Mouse (Mus musculus) thymus, adult 2 months (tissue): Measurements from ENCODE around the gene Myo1a.

ENCODE experiments used
- CTCF ChIP-seq: fragments of 200-500 bp; IDR thresholded peaks from 2 replicates; pipeline ENCODE4 v1.5.1; 2012; ENCODE audit warnings: mild to moderate bottlenecking, control low read depth, low read length, moderate library complexity, borderline replicate concordance; ENCODE audit not compliant: control insufficient read depth, poor library complexity, insufficient read depth; ENCODE audit errors: extremely low read depth
- POLR2A ChIP-seq: fragments of 200-500 bp; IDR thresholded peaks from 2 replicates; pipeline ENCODE4 v1.6.1; 2012; ENCODE audit warnings: mild to moderate bottlenecking, low read length, control low read depth, moderate library complexity; ENCODE audit not compliant: control insufficient read depth, poor library complexity, insufficient read depth; ENCODE audit errors: extremely low read depth

- no peak for TF ChIP-seq POLR2A
- no peak for TF ChIP-seq CTCF
Measured at GRCm38 (mm10) chr10:127766564-127766963, 61.6 kb downstream of the Myo1a start.
